Mouse (Mus musculus): ENCODE measurements at regions not wholly inside any gene's neighbourhood (a gene's known extent, or its start where the extent isn't known, plus 50 kb on each side); places are given as distances from the start of the nearest gene placed in this dataset.

DNA sequence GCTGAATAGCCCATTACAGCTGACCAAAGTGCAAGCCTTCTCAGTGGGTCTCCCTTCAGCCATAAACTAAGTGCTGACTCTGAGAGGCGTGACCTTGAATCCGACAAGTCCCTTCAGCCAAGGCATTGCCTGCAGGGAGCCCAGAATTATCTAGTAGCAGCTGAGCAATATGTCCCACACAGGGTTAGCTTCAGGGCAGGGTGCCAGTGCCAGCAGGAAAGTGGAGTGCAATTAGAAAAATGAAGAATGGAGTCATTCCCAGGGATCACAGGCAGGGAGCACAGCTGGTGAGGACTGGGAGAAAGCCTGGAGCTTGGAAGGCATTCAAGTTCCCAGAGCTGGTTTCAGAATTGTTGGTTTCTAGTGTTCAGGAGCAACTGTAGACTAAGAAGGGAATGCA, 135.3 kb upstream of the Gm4737 start:
- DNase-seq (ENCODE audit: low spot score) = peak; percentile 83
- Histone ChIP-seq H3K9ac (replicated peaks; ENCODE audit: low read length, poor library complexity, severe bottlenecking) (no peak overlapping the region), H3K36me3 (ENCODE audit: insufficient read depth, low read length) (no peaks in the 10 kb centered on the region), H3K27ac (ENCODE audit: low read depth, low read length) (no peak overlapping the region), H3K27me3 (ENCODE audit: insufficient read depth, low read length) (no peaks in the 10 kb centered on the region), H3K4me3 (ENCODE audit: low read depth, low read length) (no peak overlapping the region), H3K9me3 (ENCODE audit: low read length) (no peaks in the 10 kb centered on the region), H3K4me2 (ENCODE audit: low read depth, low read length, poor library complexity, severe bottlenecking) (no peak overlapping the region), H3K4me1 (ENCODE audit: insufficient read depth, low read length) (no peaks in the 10 kb centered on the region)
- WGBS = 31% methylated on average over 2 of the region's 2 CpGs
- no peak for TF ChIP-seq CTCF (IDR thresholded peaks at IDR 0.05)
- peak; percentile 27; the same call in 1 of the 2 replicates for ATAC-seq (ENCODE audit: low FRiP score)

DNA sequence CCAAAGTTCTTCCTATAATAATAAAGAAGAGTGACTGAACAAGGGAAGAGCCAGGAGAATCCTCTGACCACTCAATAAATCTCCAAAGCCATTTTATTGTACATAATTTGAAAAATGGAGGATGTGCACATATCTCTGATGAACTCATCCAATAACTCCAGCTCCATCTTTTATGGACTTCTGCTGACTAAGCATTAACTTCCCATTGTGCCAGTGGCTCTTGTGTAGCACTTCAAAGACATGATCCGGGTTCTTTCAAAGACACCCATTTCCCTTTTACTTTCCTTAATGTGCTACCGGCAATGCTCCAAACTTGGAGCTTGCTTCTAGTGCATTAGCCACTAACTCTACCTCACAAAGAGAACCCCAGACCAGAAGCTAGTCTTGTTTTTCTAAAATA, 112.7 kb upstream of the Gm4737 start:
- WGBS = 89% methylated on average over 2 of the region's 2 CpGs
- H3K27ac ChIP-seq (ENCODE audit: low read depth, low read length) = no peak overlapping the region
- H3K9ac ChIP-seq (replicated peaks; ENCODE audit: low read length, poor library complexity, severe bottlenecking) = no peak overlapping the region
- no peaks in the 10 kb centered on the region for H3K4me1 ChIP-seq (ENCODE audit: insufficient read depth, low read length)
- no peak for TF ChIP-seq CTCF (IDR thresholded peaks at IDR 0.05)
- DNase-seq (ENCODE audit: low spot score) = no peak
- no peaks in the 10 kb centered on the region for H3K36me3 ChIP-seq (ENCODE audit: insufficient read depth, low read length)
- ATAC-seq (ENCODE audit: low FRiP score) = no peak
- no peak overlapping the region for H3K4me2 ChIP-seq (ENCODE audit: low read depth, low read length, poor library complexity, severe bottlenecking)
- H3K9me3 ChIP-seq (ENCODE audit: low read length) = no peaks in the 10 kb centered on the region
- H3K4me3 ChIP-seq (ENCODE audit: low read depth, low read length) = no peak overlapping the region
- no peaks in the 10 kb centered on the region for H3K27me3 ChIP-seq (ENCODE audit: insufficient read depth, low read length)

DNA sequence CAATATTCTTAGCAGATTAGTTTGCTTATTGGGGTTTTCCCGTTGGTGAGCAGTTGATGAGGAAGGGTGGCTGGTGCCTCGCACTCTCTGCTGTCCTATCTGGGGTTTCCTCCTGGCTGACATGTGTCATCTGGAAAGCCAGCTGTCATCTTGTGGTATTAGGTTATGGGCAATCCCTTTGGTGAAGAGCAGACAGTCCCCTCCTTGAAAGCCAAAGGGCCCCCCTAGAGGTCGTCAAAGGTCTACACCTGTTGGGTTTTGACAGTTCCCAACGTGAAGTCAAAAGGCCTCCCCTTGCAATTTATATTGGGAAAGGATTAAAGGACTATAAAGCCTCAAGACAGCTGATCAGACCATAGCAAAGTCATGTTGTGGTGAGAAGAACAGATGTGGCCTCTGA, 96.8 kb upstream of the Gm4737 start:
- no peak for ATAC-seq (ENCODE audit: low FRiP score)
- Histone ChIP-seq H3K27me3 (ENCODE audit: insufficient read depth, low read length) (no peaks in the 10 kb centered on the region), H3K9ac (replicated peaks; ENCODE audit: low read length, poor library complexity, severe bottlenecking) (no peak overlapping the region), H3K4me2 (ENCODE audit: low read depth, low read length, poor library complexity, severe bottlenecking) (no peak overlapping the region), H3K27ac (ENCODE audit: low read depth, low read length) (no peak overlapping the region), H3K4me1 (ENCODE audit: insufficient read depth, low read length) (no peaks in the 10 kb centered on the region), H3K9me3 (ENCODE audit: low read length) (no peaks in the 10 kb centered on the region), H3K36me3 (ENCODE audit: insufficient read depth, low read length) (no peaks in the 10 kb centered on the region), H3K4me3 (ENCODE audit: low read depth, low read length) (no peak overlapping the region)
- no peak for TF ChIP-seq CTCF (IDR thresholded peaks at IDR 0.05)
- WGBS = 71% methylated on average over 4 of the region's 4 CpGs
- no peak for DNase-seq (ENCODE audit: low spot score)

DNA sequence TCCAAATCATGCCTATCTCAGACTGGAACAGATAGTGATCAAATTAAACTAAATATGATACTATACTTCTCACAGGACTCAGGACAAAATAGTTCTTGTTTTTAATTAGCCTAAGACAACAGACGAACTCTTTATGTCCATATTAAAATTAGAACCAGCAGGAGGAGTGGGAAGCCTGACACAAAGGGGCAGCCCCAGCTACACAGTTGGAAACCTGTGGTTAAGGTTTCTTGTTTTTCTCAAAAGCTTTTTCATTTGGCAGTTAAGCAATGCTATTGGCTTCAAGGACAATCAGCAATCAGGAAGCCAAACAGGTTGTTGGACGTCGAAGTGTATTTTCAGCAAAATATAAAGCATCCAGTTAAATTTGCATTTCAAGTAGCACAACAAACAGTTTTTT, 96.1 kb upstream of the Gm4737 start:
- ATAC-seq (ENCODE audit: low FRiP score) = no peak
- TF ChIP-seq CTCF (IDR thresholded peaks at IDR 0.05) = no peak
- Histone ChIP-seq H3K9me3 (ENCODE audit: low read length) (no peaks in the 10 kb centered on the region), H3K36me3 (ENCODE audit: insufficient read depth, low read length) (no peaks in the 10 kb centered on the region), H3K4me3 (ENCODE audit: low read depth, low read length) (no peak overlapping the region), H3K9ac (replicated peaks; ENCODE audit: low read length, poor library complexity, severe bottlenecking) (no peak overlapping the region), H3K27me3 (ENCODE audit: insufficient read depth, low read length) (no peaks in the 10 kb centered on the region), H3K4me1 (ENCODE audit: insufficient read depth, low read length) (no peaks in the 10 kb centered on the region), H3K27ac (ENCODE audit: low read depth, low read length) (no peak overlapping the region), H3K4me2 (ENCODE audit: low read depth, low read length, poor library complexity, severe bottlenecking) (no peak overlapping the region)
- 66% methylated on average over 3 of the region's 3 CpGs for WGBS
- no peak for DNase-seq (ENCODE audit: low spot score)

DNA sequence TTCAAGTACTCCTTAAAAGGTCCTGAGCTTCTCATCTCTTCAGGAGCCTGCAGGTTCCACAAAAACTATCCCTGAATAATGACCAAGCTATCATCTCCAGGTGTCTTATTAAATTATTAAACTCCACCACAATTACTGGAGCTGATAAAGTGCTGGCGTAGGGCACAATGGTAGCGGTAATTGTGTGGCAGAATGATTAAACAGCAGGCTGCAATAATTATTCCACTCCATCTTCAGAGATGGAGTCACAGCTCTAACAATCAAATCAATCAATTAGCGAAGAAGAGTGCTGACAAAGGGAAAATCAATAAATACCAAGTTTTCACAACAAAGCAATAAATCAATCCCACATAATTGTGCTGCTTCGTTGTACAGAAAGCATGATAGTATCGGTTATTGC, 90.7 kb upstream of the Gm4737 start:
- no peak for TF ChIP-seq CTCF (IDR thresholded peaks at IDR 0.05)
- DNase-seq (ENCODE audit: low spot score) (no peak), ATAC-seq (ENCODE audit: low FRiP score) (no peak)
- H3K4me1 ChIP-seq (ENCODE audit: insufficient read depth, low read length) = no peaks in the 10 kb centered on the region
- H3K9me3 ChIP-seq (ENCODE audit: low read length) = no peaks in the 10 kb centered on the region
- WGBS = 90% methylated on average over 5 of the region's 5 CpGs
- H3K4me2 ChIP-seq (ENCODE audit: low read depth, low read length, poor library complexity, severe bottlenecking) = no peak overlapping the region
- no peak overlapping the region for H3K9ac ChIP-seq (replicated peaks; ENCODE audit: low read length, poor library complexity, severe bottlenecking)
- no peak overlapping the region for H3K27ac ChIP-seq (ENCODE audit: low read depth, low read length)
- no peaks in the 10 kb centered on the region for H3K27me3 ChIP-seq (ENCODE audit: insufficient read depth, low read length)
- H3K4me3 ChIP-seq (ENCODE audit: low read depth, low read length) = no peak overlapping the region
- H3K36me3 ChIP-seq (ENCODE audit: insufficient read depth, low read length) = no peaks in the 10 kb centered on the region

DNA sequence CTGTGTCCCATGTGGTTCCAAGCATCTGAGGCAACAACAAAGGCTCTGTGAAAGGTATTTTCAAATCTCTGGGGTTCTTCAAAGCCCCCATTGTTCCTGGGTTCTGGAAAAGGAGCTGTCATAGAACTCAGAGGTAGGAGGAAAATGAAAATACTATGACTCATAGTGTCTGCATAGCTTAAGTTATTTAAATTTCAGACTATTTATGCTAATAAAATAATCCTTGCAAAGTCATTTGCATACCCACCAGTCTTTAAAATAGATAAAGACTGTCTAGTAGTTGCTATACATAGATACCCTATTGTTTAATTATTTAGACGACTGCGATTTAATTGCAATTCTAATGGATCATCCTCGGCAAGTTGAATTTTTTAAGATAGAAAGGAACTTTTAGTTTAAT, 73.9 kb upstream of the Gm4737 start:
- DNase-seq (ENCODE audit: low spot score) (no peak), ATAC-seq (ENCODE audit: low FRiP score) (no peak)
- H3K9me3 ChIP-seq (ENCODE audit: low read length) = no peaks in the 10 kb centered on the region
- WGBS = 66% methylated on average over 3 of the region's 3 CpGs
- no peak for TF ChIP-seq CTCF (IDR thresholded peaks at IDR 0.05)
- no peak overlapping the region for H3K9ac ChIP-seq (replicated peaks; ENCODE audit: low read length, poor library complexity, severe bottlenecking)
- H3K4me2 ChIP-seq (ENCODE audit: low read depth, low read length, poor library complexity, severe bottlenecking) = no peak overlapping the region
- no peaks in the 10 kb centered on the region for H3K27me3 ChIP-seq (ENCODE audit: insufficient read depth, low read length)
- no peak overlapping the region for H3K27ac ChIP-seq (ENCODE audit: low read depth, low read length)
- H3K4me1 ChIP-seq (ENCODE audit: insufficient read depth, low read length) = no peaks in the 10 kb centered on the region
- no peaks in the 10 kb centered on the region for H3K36me3 ChIP-seq (ENCODE audit: insufficient read depth, low read length)
- no peak overlapping the region for H3K4me3 ChIP-seq (ENCODE audit: low read depth, low read length)
